Mouse (Mus musculus) midbrain, embryonic 13.5 days (tissue): Measurements from ENCODE around the gene Sh3gl1. TPM values are rescaled to one million over a fixed set of nuclear protein-coding genes. Genes with fewer than 3 reads are reported as not detected.

Experiments
- ATAC-seq: fragments of 200-750 bp; cut with Nextera tagmentation; 2 replicates; pipeline ENCODE4 v1.8.0; 2017; ENCODE audit warnings: mild to moderate bottlenecking, moderate TSS enrichment, moderate library complexity
- H3K27ac ChIP-seq: fragments of 300-500 bp; sonication (generic); 2 replicates; pipeline ENCODE4 v1.5.1; 2015; ENCODE audit warnings: inconsistent platforms, mild to moderate bottlenecking, moderate library complexity
- H3K27me3 ChIP-seq: fragments of 300-500 bp; sonication (generic); 2 replicates; pipeline ENCODE4 v1.6.1; 2015; ENCODE audit warnings: mild to moderate bottlenecking, inconsistent platforms
- H3K36me3 ChIP-seq: fragments of 300-500 bp; sonication (generic); 2 replicates; pipeline ENCODE4 v1.6.1; 2015; ENCODE audit warnings: mild to moderate bottlenecking, inconsistent platforms
- H3K4me1 ChIP-seq: fragments of 300-500 bp; sonication (generic); replicated peaks from 2 replicates; pipeline ENCODE4 v1.6.1; 2015; ENCODE audit warnings: inconsistent platforms
- H3K4me2 ChIP-seq: fragments of 300-500 bp; sonication (generic); replicated peaks from 2 replicates; pipeline ENCODE4 v1.6.1; 2015; ENCODE audit warnings: moderate library complexity, mild to moderate bottlenecking, inconsistent platforms
- H3K4me3 ChIP-seq: fragments of 300-500 bp; sonication (generic); replicated peaks from 2 replicates; pipeline ENCODE4 v1.5.1; 2015; ENCODE audit warnings: mild to moderate bottlenecking, inconsistent platforms
- H3K9ac ChIP-seq: fragments of 300-500 bp; sonication (generic); replicated peaks from 2 replicates; pipeline ENCODE4 v1.6.1; 2015; ENCODE audit warnings: mild to moderate bottlenecking, inconsistent platforms
- H3K9me3 ChIP-seq: fragments of 300-500 bp; sonication (generic); 2 replicates; pipeline ENCODE4 v1.6.1; 2016; ENCODE audit warnings: mild to moderate bottlenecking, inconsistent platforms
- WGBS: fragments of 180-500 bp; shearing (Covaris S2); methylation state at CpG from one replicate; pipeline ENCODE4 v1.1.7; 2015; 5-methylcytosine and 5-hydroxymethylcytosine counted together
- polyA plus RNA-seq: library from polyadenylated mRNA; unstranded; fragments of >200 nt; fragmentation: Nextera tagmentation; extraction: Ambion mirVana; gene quantifications from 2 replicates; pipeline ENCODE4 v1.2.1, GENCODE M21; 2015

The Sh3gl1 gene
- polyA plus RNA-seq, 1 experiment from 2014 or later = 123 TPM

DNA sequence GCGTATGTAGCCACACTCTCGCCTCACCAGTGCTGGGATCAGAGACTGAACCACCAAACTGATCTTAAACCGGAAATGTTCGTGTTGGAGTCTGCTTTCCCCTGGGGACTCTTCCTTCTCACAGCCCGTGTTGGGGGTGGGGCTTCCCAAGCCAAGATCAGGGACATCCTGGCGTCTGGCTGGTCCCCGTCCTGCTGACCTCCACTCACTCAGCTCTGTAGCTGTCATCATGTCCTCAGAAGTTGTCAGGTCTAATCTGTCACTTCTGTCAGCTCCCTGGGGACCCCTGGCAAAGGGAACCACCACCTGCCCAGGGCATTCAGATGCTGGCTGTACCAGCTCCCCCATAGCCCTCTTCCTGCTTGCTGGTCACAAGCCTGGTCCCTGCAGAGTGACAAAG lies 68.2 kb downstream of the Sh3gl1 start:
- Histone ChIP-seq H3K4me1 (peaks cover 55% of the 10 kb centered on the region), H3K4me2 (no peak overlapping the region), H3K4me3 (no peak overlapping the region), H3K9me3 (no peaks in the 10 kb centered on the region), H3K9ac (peak overlapping the region; percentile 49; the same call in 1 of the 2 replicates), H3K27ac (peak overlapping the region; percentile 95), H3K36me3 (peaks cover 49% of the 10 kb centered on the region), H3K27me3 (no peaks in the 10 kb centered on the region)
- 64% methylated on average over 7 of the region's 7 CpGs for WGBS
- ATAC-seq = no peak

GRCm38 (mm10) chr17:55967186-55967585 lies 69.2 kb downstream of the Sh3gl1 start:
- ATAC-seq = no peak
- Histone ChIP-seq H3K36me3 (peaks cover 51% of the 10 kb centered on the region), H3K4me3 (no peak overlapping the region), H3K4me2 (no peak overlapping the region), H3K9ac (no peak overlapping the region), H3K27me3 (no peaks in the 10 kb centered on the region), H3K27ac (peak overlapping the region; percentile 95; the same call in 1 of the 2 replicates), H3K9me3 (no peaks in the 10 kb centered on the region), H3K4me1 (peaks cover 45% of the 10 kb centered on the region)
- 95% methylated on average over 4 of the region's 4 CpGs for WGBS

Other genes with a start within 250 kb of the Sh3gl1 start
- gene Zfp119a, start 157.7 kb downstream of the Sh3gl1 start, polyA plus RNA-seq = 14.5 and 15.2 TPM in 2 replicates
- 16.3 and 19.2 TPM in 2 replicates for gene Zfp959, start 144.5 kb downstream of the Sh3gl1 start, polyA plus RNA-seq
- gene Zfp119b, start 87.1 kb downstream of the Sh3gl1 start, polyA plus RNA-seq = 9.4 and 9.5 TPM in 2 replicates
- 4.7 and 5.1 TPM in 2 replicates for gene Ebi3, start 84.0 kb downstream of the Sh3gl1 start, polyA plus RNA-seq
- gene Yju2, start 77.5 kb downstream of the Sh3gl1 start, polyA plus RNA-seq = 27.9 and 28.2 TPM in 2 replicates
- gene Shd, start 66.2 kb downstream of the Sh3gl1 start, polyA plus RNA-seq = 181 and 184 TPM in 2 replicates
- 135 and 136 TPM in 2 replicates for gene Fsd1, start 50.1 kb downstream of the Sh3gl1 start, polyA plus RNA-seq
- 4.6 and 5.0 TPM in 2 replicates for gene Stap2, start 31.1 kb downstream of the Sh3gl1 start, polyA plus RNA-seq
- 159 and 182 TPM in 2 replicates for gene Mpnd, start 30.9 kb downstream of the Sh3gl1 start, polyA plus RNA-seq
- gene Chaf1a, start 3.8 kb upstream of the Sh3gl1 start, polyA plus RNA-seq = 10.1 and 11.0 TPM in 2 replicates
- gene Ubxn6, start 38.4 kb upstream of the Sh3gl1 start, polyA plus RNA-seq = 73.7 and 78.6 TPM in 2 replicates
- 156 and 159 TPM in 2 replicates for gene Hdgfl2, start 43.0 kb upstream of the Sh3gl1 start, polyA plus RNA-seq
- 0.04 and 0.11 TPM in 2 replicates for gene Plin4, start 73.2 kb upstream of the Sh3gl1 start, polyA plus RNA-seq
- gene Plin5, start 81.0 kb upstream of the Sh3gl1 start, polyA plus RNA-seq = 0.43 and 0.55 TPM in 2 replicates
- 0.15 TPM in 1 of 2 replicates, not detected in the other for gene Lrg1, start 85.4 kb upstream of the Sh3gl1 start, polyA plus RNA-seq
- 7.6 and 10.4 TPM in 2 replicates for gene Sema6b, start 103.7 kb upstream of the Sh3gl1 start, polyA plus RNA-seq
- 8.2 and 8.7 TPM in 2 replicates for gene Tnfaip8l1, start 125.8 kb upstream of the Sh3gl1 start, polyA plus RNA-seq
- gene Mydgf, start 147.3 kb upstream of the Sh3gl1 start, polyA plus RNA-seq = 64.6 and 68.4 TPM in 2 replicates
- 26.6 and 29.3 TPM in 2 replicates for gene Dpp9, start 182.3 kb upstream of the Sh3gl1 start, polyA plus RNA-seq
- 18.1 and 19.4 TPM in 2 replicates for gene Fem1a, start 220.2 kb upstream of the Sh3gl1 start, polyA plus RNA-seq
- 1.0 and 1.3 TPM in 2 replicates for gene Ticam1, start 240.2 kb upstream of the Sh3gl1 start, polyA plus RNA-seq